Mouse (Mus musculus) heart, embryonic 16.5 days (tissue): ENCODE results near the gene Ndufs4. TPM values are rescaled to one million over a fixed set of nuclear protein-coding genes. Genes with fewer than 3 reads are reported as not detected.

ENCODE experiments used
- ATAC-seq: fragments of 200-750 bp; cut with Nextera tagmentation; replicated peaks from 2 replicates; pipeline ENCODE4 v1.8.0; 2017; ENCODE audit warnings: moderate number of reproducible peaks; ENCODE audit not compliant: insufficient read depth, low FRiP score; ENCODE audit errors: extremely low read depth
- H3K27ac ChIP-seq: fragments of 300-500 bp; sonication (generic); 2 replicates; pipeline ENCODE4 v1.5.1; 2014; ENCODE audit warnings: mild to moderate bottlenecking, low read length, control low read depth, moderate library complexity
- H3K27me3 ChIP-seq: fragments of 300-500 bp; sonication (generic); 2 replicates; pipeline ENCODE4 v1.6.1; 2014; ENCODE audit warnings: low read length, mixed read lengths; ENCODE audit not compliant: control insufficient read depth, insufficient read depth
- H3K36me3 ChIP-seq: fragments of 300-500 bp; sonication (generic); 2 replicates; pipeline ENCODE4 v1.6.1; 2014; ENCODE audit not compliant: control insufficient read depth, insufficient read depth
- H3K4me1 ChIP-seq: fragments of 300-500 bp; sonication (generic); 2 replicates; pipeline ENCODE4 v1.6.1; 2014; ENCODE audit warnings: low read length, mixed read lengths; ENCODE audit not compliant: control insufficient read depth, insufficient read depth
- H3K4me2 ChIP-seq: fragments of 300-500 bp; sonication (generic); 2 replicates; pipeline ENCODE4 v1.6.1; 2014; ENCODE audit warnings: low read depth, mild to moderate bottlenecking, control low read depth, low read length
- H3K4me3 ChIP-seq: fragments of 300-500 bp; sonication (generic); 2 replicates; pipeline ENCODE4 v1.5.1; 2014; ENCODE audit warnings: mild to moderate bottlenecking, control low read depth, low read length
- H3K9ac ChIP-seq: fragments of 300-500 bp; sonication (generic); 2 replicates; pipeline ENCODE4 v1.6.1; 2014; ENCODE audit warnings: low read length, control low read depth
- H3K9me3 ChIP-seq: fragments of 300-500 bp; sonication (generic); replicated peaks from 2 replicates; pipeline ENCODE4 v1.6.1; 2016; ENCODE audit warnings: low read length; ENCODE audit not compliant: control insufficient read depth
- WGBS: fragments of 180-500 bp; shearing (Covaris S2); extraction: QIAGEN DNeasy Blood & Tissue Kit; methylation state at CpG from one replicate; pipeline ENCODE4 v1.1.7; 2014; 5-methylcytosine and 5-hydroxymethylcytosine counted together
- polyA plus RNA-seq: library from polyadenylated mRNA; unstranded; fragments of >200 nt; fragmentation: Nextera tagmentation; extraction: Ambion mirVana; gene quantifications from 2 replicates; pipeline ENCODE4 v1.2.1, GENCODE M21; 2015

Ndufs4 gene
- polyA plus RNA-seq, 1 experiment from 2014 or later = 418 TPM

DNA sequence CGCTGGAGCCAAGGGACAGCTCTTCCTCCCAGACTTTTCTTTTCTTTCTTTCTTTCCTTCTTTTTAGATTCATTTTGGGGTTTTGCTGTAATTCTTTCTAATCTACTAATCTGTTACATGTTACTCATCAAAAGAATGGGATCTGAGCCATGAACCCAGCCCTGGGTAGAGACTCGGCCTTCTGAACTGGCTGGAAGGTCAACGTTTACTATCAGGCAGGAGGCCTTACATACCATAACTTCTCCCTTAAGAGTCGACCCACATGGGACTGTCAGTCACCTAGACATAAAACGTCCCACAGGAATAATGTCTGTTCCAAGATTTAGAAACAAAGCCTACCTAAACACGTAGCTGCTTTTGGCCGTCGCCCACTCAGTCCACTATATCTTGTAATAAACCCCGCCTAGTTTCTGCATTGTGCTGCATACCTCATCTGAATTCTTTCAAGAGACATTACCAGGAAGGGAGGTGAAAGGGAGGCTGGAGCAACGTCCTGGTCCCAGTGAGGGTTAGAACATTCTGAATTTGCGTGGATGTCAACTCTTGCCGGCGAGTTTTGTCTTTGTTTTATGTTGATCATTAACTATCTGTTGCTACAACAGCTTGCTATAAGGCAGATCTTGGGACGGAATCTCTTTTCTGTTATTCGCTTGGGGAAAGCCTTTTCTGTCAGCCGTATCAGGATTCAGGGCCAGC, 116.5 kb downstream of the Ndufs4 start:
- Histone ChIP-seq H3K36me3 (no peaks in the 10 kb centered on the region), H3K9ac (no peak overlapping the region), H3K4me1 (peaks cover 4% of the 10 kb centered on the region; the same call in 1 of the 2 replicates), H3K4me2 (no peak overlapping the region), H3K9me3 (no peaks in the 10 kb centered on the region), H3K4me3 (no peak overlapping the region), H3K27ac (no peak overlapping the region), H3K27me3 (no peaks in the 10 kb centered on the region)
- WGBS = 64% methylated on average over 16 of the region's 16 CpGs
- no peak for ATAC-seq

DNA sequence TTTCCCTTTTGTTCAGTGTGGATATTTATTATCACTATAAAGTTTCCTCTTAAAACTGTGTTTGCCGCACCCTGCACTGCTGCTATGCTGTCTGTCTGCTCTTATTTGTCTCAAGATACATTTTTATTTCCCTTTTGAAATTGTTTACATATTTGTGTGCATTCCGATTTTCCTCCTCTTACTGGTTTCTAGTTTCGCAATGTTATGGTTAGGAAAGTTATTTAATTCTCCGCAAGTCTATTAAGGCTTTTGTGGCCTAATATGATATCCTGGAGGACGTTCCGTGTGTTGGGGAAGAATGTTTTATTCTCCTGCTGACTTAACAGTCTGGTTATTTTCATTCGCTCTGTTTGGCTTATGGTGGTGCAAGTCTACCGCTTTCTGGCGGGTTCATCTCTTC, 120.3 kb downstream of the Ndufs4 start:
- H3K36me3 ChIP-seq = no peaks in the 10 kb centered on the region
- WGBS = 86% methylated on average over 9 of the region's 9 CpGs
- peaks cover 4% of the 10 kb centered on the region; the same call in 1 of the 2 replicates for H3K4me1 ChIP-seq
- H3K9ac ChIP-seq = no peak overlapping the region
- no peaks in the 10 kb centered on the region for H3K27me3 ChIP-seq
- no peak overlapping the region for H3K4me2 ChIP-seq
- ATAC-seq = no peak
- H3K27ac ChIP-seq = no peak overlapping the region
- no peaks in the 10 kb centered on the region for H3K9me3 ChIP-seq
- no peak overlapping the region for H3K4me3 ChIP-seq

DNA sequence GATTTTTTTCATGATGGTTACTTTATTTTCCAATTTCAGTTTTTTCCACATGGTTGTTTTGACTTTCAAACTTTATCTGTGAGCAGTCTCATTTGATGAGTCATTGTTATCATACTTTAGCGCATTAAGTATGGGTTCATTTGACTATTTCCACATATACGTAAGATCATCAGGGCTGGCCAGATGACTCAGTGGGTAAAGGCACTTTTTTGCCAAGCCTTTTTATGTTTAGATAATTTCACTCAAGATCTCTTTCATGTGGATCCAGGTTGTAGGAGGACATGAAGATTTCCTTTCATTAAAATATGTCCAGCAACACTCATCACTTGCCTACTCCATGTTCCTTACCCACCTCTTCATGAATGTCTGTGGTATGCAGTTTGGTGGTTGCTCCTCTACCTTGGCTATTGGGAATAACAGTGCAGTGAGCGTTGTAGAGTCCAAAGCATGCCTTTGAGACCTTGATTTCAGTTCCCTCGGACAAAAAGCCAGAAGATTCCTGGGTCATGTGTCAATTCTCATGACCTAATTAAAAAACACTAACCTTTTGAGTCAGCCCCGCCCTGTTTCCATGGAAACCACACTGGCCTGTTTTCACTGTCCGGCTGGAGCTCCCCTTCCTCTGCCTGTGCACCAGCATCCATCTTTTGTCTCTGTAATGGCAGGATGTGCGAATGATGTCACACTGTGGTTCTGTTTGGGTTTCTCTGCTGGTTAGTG, 127.4 kb downstream of the Ndufs4 start:
- H3K4me1 ChIP-seq = no peaks in the 10 kb centered on the region
- H3K9ac ChIP-seq = no peak overlapping the region
- no peak for ATAC-seq
- no peaks in the 10 kb centered on the region for H3K9me3 ChIP-seq
- no peak overlapping the region for H3K4me3 ChIP-seq
- H3K27ac ChIP-seq = no peak overlapping the region
- WGBS = 69% methylated on average over 7 of the region's 7 CpGs
- H3K27me3 ChIP-seq = no peaks in the 10 kb centered on the region
- H3K36me3 ChIP-seq = no peaks in the 10 kb centered on the region
- no peak overlapping the region for H3K4me2 ChIP-seq

DNA sequence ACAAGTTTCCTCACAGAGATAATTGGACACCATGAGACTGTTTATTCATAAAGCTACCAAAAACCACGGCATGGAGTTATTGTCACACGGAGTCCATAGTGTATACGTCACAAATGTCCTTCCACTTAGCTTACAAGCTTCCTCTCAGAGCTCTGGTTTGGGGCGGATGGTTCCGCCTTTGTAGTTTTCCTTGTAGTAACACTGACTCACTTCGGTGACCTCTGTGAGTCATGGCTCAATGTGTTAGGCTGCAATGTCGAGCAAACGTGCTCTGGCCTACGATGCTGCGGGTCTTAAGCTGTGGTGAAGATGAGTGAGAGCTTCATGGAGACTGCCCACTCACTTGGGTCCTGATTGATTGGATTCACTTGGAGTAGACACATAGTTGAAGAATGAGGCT, 133.4 kb downstream of the Ndufs4 start:
- no peak for ATAC-seq
- no peak overlapping the region for H3K27ac ChIP-seq
- H3K9me3 ChIP-seq = 0 out of 2 replicates have a peak, but pooled peaks cover 2% of the 10 kb centered on the region
- no peaks in the 10 kb centered on the region for H3K27me3 ChIP-seq
- no peaks in the 10 kb centered on the region for H3K4me1 ChIP-seq
- 82% methylated on average over 10 of the region's 10 CpGs for WGBS
- H3K4me2 ChIP-seq = no peak overlapping the region
- H3K36me3 ChIP-seq = no peaks in the 10 kb centered on the region
- no peak overlapping the region for H3K9ac ChIP-seq
- no peak overlapping the region for H3K4me3 ChIP-seq

Other genes with a start within 250 kb of the Ndufs4 start
- gene Fst, start 70.7 kb upstream of the Ndufs4 start, polyA plus RNA-seq = 2.4 and 3.6 TPM in 2 replicates